Mouse (Mus musculus) adrenal gland, postnatal 0 days (tissue): ENCODE data around the gene Gm3696. TPM values are rescaled to one million over a fixed set of nuclear protein-coding genes. Genes with fewer than 3 reads are reported as not detected.

ENCODE experiments used
- polyA plus RNA-seq: library from polyadenylated mRNA; unstranded; fragments of >200 nt; fragmentation: Nextera tagmentation; extraction: Ambion mirVana; gene quantifications from 2 replicates; pipeline ENCODE4 v1.2.1, GENCODE M21; 2015

Gm3696 gene
- polyA plus RNA-seq, result 0.35 and 0.43 TPM in 2 replicates

DNA sequence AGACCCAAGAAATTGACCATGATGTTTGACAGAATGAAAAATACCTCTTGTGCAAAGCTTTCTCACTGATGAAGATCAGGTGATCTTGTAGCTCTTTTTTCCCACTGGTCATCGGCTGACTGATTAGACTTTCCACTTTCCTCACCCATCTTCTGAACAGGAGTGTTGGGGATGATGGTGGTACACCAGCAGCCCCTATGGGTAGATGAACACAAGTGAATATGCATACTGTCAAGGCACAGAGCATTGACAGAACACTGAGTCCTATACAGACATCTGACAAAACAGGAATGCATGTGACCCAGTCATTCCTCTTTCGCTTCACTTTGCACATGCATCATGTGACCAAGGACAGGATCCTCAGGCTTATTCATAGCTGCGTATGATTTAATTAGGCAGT is at the start of gene Gm3696:
TSS of gene Gm3696 (minus strand) at position 101 of the 400 bp plus-strand sequence.

DNA sequence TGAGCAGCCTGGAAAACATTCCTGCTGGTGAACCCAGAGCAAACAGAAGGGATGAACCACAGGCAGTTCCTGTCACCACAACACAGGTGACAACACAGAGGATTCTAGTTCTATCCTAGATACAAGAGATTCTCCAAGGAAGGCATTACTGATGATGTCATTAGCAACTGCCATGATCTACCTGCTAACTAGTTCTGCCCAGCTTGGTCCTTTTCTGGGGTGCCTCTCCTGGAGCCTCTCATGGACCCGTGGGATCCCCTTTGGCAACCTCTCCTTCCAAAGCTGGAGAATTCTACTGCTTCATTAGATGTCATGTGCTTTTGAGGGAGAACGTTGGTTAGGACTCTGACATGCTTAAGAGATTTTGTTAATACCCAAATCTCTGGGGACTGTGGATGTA is 24.9 kb upstream of the Gm3696 start, which contains the start of gene Gm6676:
TSS of gene Gm6676 (minus strand) at position 101 of the 400 bp plus-strand sequence.

DNA sequence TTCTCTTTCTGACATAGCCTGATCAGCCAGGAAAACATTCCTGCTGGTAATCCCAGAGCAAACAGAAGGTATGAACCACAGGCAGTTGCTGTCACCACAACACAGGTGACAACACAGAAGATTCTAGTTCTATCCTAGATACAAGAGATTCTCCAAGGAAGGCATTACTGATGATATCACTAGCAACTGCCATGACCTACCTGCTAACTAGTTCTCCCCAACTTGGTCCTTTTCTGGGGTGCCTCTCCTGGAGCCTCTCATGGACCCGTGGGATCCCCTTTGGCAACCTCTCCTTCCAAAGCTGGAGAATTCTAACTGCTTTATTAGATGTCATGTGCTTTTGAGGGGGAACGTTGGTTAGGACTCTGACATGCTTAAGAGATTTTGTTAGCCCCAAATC is 55.6 kb downstream of the Gm3696 start, which contains the start of gene Gm3685:
TSS of gene Gm3685 (minus strand) at position 101 of the 400 bp plus-strand sequence.

Other genes starting within 250 kb of the Gm3696 start
- 0.22 and 0.65 TPM in 2 replicates for gene Gm3667, start 210.7 kb downstream of the Gm3696 start, polyA plus RNA-seq
- not detected in 2 replicates for gene Gm6356, start 126.8 kb downstream of the Gm3696 start, polyA plus RNA-seq
- gene Gm10406, start 73.2 kb downstream of the Gm3696 start, polyA plus RNA-seq, result 0.14 and 0.54 TPM in 2 replicates
- not detected in 2 replicates for gene Gm3685, start 55.7 kb downstream of the Gm3696 start, polyA plus RNA-seq
- gene Gm6676, start 24.8 kb upstream of the Gm3696 start, polyA plus RNA-seq, result not detected in 2 replicates
- gene Gm3512, start 73.9 kb upstream of the Gm3696 start, polyA plus RNA-seq, result 0.57 and 0.97 TPM in 2 replicates
- not detected in 2 replicates for gene Gm16434, start 93.9 kb upstream of the Gm3696 start, polyA plus RNA-seq
- not detected in 2 replicates for gene Gm3727, start 164.1 kb upstream of the Gm3696 start, polyA plus RNA-seq
- 0.22 and 0.44 TPM in 2 replicates for gene Gm3739, start 214.4 kb upstream of the Gm3696 start, polyA plus RNA-seq
- not detected in 2 replicates for gene Gm5797, start 231.8 kb upstream of the Gm3696 start, polyA plus RNA-seq